Mouse (Mus musculus) MEL (cell line): Measurements from ENCODE around the gene Tomm20.

Source experiments
- CHD1 ChIP-seq: IDR thresholded peaks from 2 replicates; pipeline ENCODE4 v1.6.1; 2012; ENCODE audit warnings: low read depth, mild to moderate bottlenecking, inconsistent platforms, low read length, improper control_type of control experiment
- EP300 ChIP-seq, 2 experiments: IDR thresholded peaks; 2 replicates each; pipeline ENCODE4 v1.6.1; 2011; ENCODE audit warnings: improper control_type of control experiment in 2 of 2, low read length in 2 of 2, low read depth in 1 of 2, mild to moderate bottlenecking in 1 of 2

DNA sequence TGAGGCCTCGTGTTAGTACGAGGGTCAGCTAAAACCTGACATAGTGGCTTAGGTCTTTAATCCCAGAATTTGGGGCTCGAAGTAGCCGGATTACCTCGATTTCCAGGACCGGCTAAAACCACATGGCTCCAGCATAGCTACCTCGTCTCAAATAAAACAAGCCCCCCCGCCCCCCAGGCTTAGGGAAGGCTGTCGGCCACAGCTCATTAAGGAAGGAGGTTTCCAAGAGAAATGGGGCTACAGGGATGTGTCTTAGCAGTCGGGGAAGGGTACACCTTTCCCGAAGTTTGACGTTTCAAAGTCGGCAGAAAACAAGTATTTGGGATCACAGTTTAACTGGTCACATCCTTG is 25.6 kb upstream of the Tomm20 start:
- TF ChIP-seq EP300 (IDR thresholded peaks at IDR 0.05; ENCODE audit: low read depth in 1 of 2, low read length in 2 of 2), result no peak
- no peak for TF ChIP-seq CHD1
